Mouse (Mus musculus) right cerebral cortex, postnatal 4 days (tissue): ENCODE results near the gene Apoa2.
"Not testable (repeated sequence)": the region's sequence is repeated elsewhere in the genome, so short reads cannot be mapped to it uniquely, and the experiment has no call there.

ENCODE experiments used
- DNase-seq: peaks from one replicate; pipeline ENCODE4 v3.0.0-alpha.2; 2022

Apoa2 gene

GRCm38 (mm10) chr1:171237438-171237837, 12.6 kb downstream of the Apoa2 start:
- DNase-seq = no peak

- peak; percentile 42 for DNase-seq
Measured at GRCm38 (mm10) chr1:171238463-171238862, 13.6 kb downstream of the Apoa2 start.

- no peak for DNase-seq
Measured at GRCm38 (mm10) chr1:171239992-171240744, 15.3 kb downstream of the Apoa2 start.

GRCm38 (mm10) chr1:171240911-171241310, 16.1 kb downstream of the Apoa2 start:
- DNase-seq = no peak

GRCm38 (mm10) chr1:171241952-171242351, 17.1 kb downstream of the Apoa2 start:
- not testable (repeated sequence) for DNase-seq

- DNase-seq = no peak
Measured at GRCm38 (mm10) chr1:171245353-171245752, 20.5 kb downstream of the Apoa2 start.

GRCm38 (mm10) chr1:171246709-171247452, 22.0 kb downstream of the Apoa2 start:
- DNase-seq = peak; percentile 99

GRCm38 (mm10) chr1:171247453-171247841, 22.6 kb downstream of the Apoa2 start:
- DNase-seq = no peak

GRCm38 (mm10) chr1:171247916-171248315, 23.1 kb downstream of the Apoa2 start:
- DNase-seq = no peak

GRCm38 (mm10) chr1:171248386-171249226, 23.8 kb downstream of the Apoa2 start:
- no peak for DNase-seq

- DNase-seq = peak; percentile 44
Measured at GRCm38 (mm10) chr1:171249913-171250600, 25.2 kb downstream of the Apoa2 start, which contains the start of gene Adamts4. Gene Adamts4 (plus strand): TSS chr1:171250421.

- peak; percentile 33 for DNase-seq
Measured at GRCm38 (mm10) chr1:171250680-171251593, 26.1 kb downstream of the Apoa2 start, which contains the start of gene Ndufs2. Gene Ndufs2 (minus strand): TSS chr1:171251388.

GRCm38 (mm10) chr1:171251594-171252324, 26.9 kb downstream of the Apoa2 start:
- no peak for DNase-seq

- no peak for DNase-seq
Measured at GRCm38 (mm10) chr1:171252415-171252814, 27.6 kb downstream of the Apoa2 start.

GRCm38 (mm10) chr1:171256095-171256818, 31.4 kb downstream of the Apoa2 start:
- no peak for DNase-seq

GRCm38 (mm10) chr1:171256937-171257548, 32.2 kb downstream of the Apoa2 start:
- peak; percentile 61 for DNase-seq

- DNase-seq = no peak
Measured at GRCm38 (mm10) chr1:171257781-171258180, 32.9 kb downstream of the Apoa2 start.

GRCm38 (mm10) chr1:171258921-171259320, 34.1 kb downstream of the Apoa2 start:
- no peak for DNase-seq

GRCm38 (mm10) chr1:171260316-171260715, 35.5 kb downstream of the Apoa2 start:
- DNase-seq = no peak
